Mouse (Mus musculus) lung, adult 2 months (tissue): ENCODE data around the gene Smyd2.

Experiments used
- CTCF ChIP-seq: fragments of 200-500 bp; IDR thresholded peaks from 2 replicates; pipeline ENCODE4 v1.5.1; 2011; ENCODE audit warnings: mild to moderate bottlenecking, low read length, control low read depth; ENCODE audit not compliant: insufficient read depth
- POLR2A ChIP-seq: fragments of 200-500 bp; IDR thresholded peaks from 2 replicates; pipeline ENCODE4 v1.6.1; 2011; ENCODE audit warnings: low read depth, mild to moderate bottlenecking, control low read depth, low read length, borderline replicate concordance; ENCODE audit errors: extremely low read depth

GRCm38 (mm10) chr1:189923157-189923556 is 994 bp upstream of the Smyd2 start:
- no peak for TF ChIP-seq CTCF
- no peak for TF ChIP-seq POLR2A
